Mouse (Mus musculus) small intestine, adult 2 months (tissue): Measurements from ENCODE around the gene Myog. TPM values are rescaled to one million over a fixed set of nuclear protein-coding genes. Genes with fewer than 3 reads are reported as not detected.

Experiments used
- H3K27ac ChIP-seq: fragments of 200-500 bp; 2 replicates; pipeline ENCODE4 v1.5.1; 2012; ENCODE audit warnings: low read depth, low read length, control low read depth, inconsistent platforms; ENCODE audit not compliant: insufficient read depth
- H3K27me3 ChIP-seq: fragments of 200-500 bp; 2 replicates; pipeline ENCODE4 v1.6.1; 2012; ENCODE audit warnings: mild to moderate bottlenecking, moderate library complexity, low read length, inconsistent platforms; ENCODE audit not compliant: control insufficient read depth, insufficient read depth
- H3K36me3 ChIP-seq: fragments of 200-500 bp; 2 replicates; pipeline ENCODE4 v1.6.1; 2012; ENCODE audit warnings: mild to moderate bottlenecking, low read length, control low read depth, inconsistent platforms; ENCODE audit not compliant: control insufficient read depth, insufficient read depth
- H3K4me1 ChIP-seq: fragments of 200-500 bp; 2 replicates; pipeline ENCODE4 v1.6.1; 2012; ENCODE audit warnings: low read length, inconsistent platforms, mixed read lengths; ENCODE audit not compliant: control insufficient read depth, insufficient read depth, insufficient read length
- H3K4me3 ChIP-seq: fragments of 200-500 bp; 2 replicates; pipeline ENCODE4 v1.5.1; 2012; ENCODE audit warnings: low read depth, mild to moderate bottlenecking, control low read depth, inconsistent platforms, low read length, moderate library complexity
- CTCF ChIP-seq: fragments of 200-500 bp; IDR thresholded peaks from 2 replicates; pipeline ENCODE4 v1.5.1; 2012; ENCODE audit warnings: low read depth, mild to moderate bottlenecking, control low read depth, inconsistent platforms, low read length, moderate library complexity, mixed read lengths; ENCODE audit not compliant: insufficient replicate concordance, insufficient read length; ENCODE audit errors: extremely low read depth
- POLR2A ChIP-seq: fragments of 200-500 bp; IDR thresholded peaks from 2 replicates; pipeline ENCODE4 v1.6.1; 2012; ENCODE audit warnings: low read depth, mild to moderate bottlenecking, control low read depth, inconsistent platforms, low read length, moderate library complexity
- WGBS: fragments of 180-500 bp; shearing (Covaris S2); methylation state at CpG from one replicate; pipeline ENCODE4 v1.1.7; 2018; 5-methylcytosine and 5-hydroxymethylcytosine counted together
- polyA plus RNA-seq: library from polyadenylated mRNA; depleted of rRNA; stranded (reverse); fragments of >200 nt; gene quantifications from 2 replicates; pipeline ENCODE4 v1.2.3, GENCODE M21; 2012

Myog gene
- polyA plus RNA-seq, 1 experiment: not detected

- H3K4me1 ChIP-seq: peaks cover 2% of the 10 kb centered on the region; the same call in 1 of the 2 replicates
- H3K27ac ChIP-seq: no peak overlapping the region
- TF ChIP-seq POLR2A (no peak), CTCF (no peak)
- H3K27me3 ChIP-seq: no peaks in the 10 kb centered on the region
- no peak overlapping the region for H3K4me3 ChIP-seq
- 62% methylated on average over 7 of the region's 7 CpGs for WGBS
- H3K36me3 ChIP-seq: no peaks in the 10 kb centered on the region
Observed at GRCm38 (mm10) chr1:134334111-134334827, 44.5 kb downstream of the Myog start.

- Histone ChIP-seq H3K27ac (no peak overlapping the region), H3K4me3 (no peak overlapping the region), H3K4me1 (peaks cover 2% of the 10 kb centered on the region; the same call in 1 of the 2 replicates), H3K27me3 (no peaks in the 10 kb centered on the region), H3K36me3 (no peaks in the 10 kb centered on the region)
- WGBS: 71% methylated on average over 13 of the region's 13 CpGs
- TF ChIP-seq POLR2A (no peak), CTCF (no peak)
Observed at GRCm38 (mm10) chr1:134335211-134335923, 45.6 kb downstream of the Myog start.

GRCm38 (mm10) chr1:134335924-134336810 lies 46.4 kb downstream of the Myog start:
- 67% methylated on average over 12 of the region's 12 CpGs for WGBS
- Histone ChIP-seq H3K27ac (no peak overlapping the region), H3K4me3 (no peak overlapping the region), H3K27me3 (no peaks in the 10 kb centered on the region), H3K4me1 (peaks cover 2% of the 10 kb centered on the region; the same call in 1 of the 2 replicates), H3K36me3 (no peaks in the 10 kb centered on the region)
- TF ChIP-seq POLR2A: no peak
- no peak for TF ChIP-seq CTCF

- Histone ChIP-seq H3K36me3 (no peaks in the 10 kb centered on the region), H3K4me1 (peaks cover 2% of the 10 kb centered on the region; the same call in 1 of the 2 replicates), H3K27me3 (no peaks in the 10 kb centered on the region), H3K27ac (no peak overlapping the region), H3K4me3 (no peak overlapping the region)
- WGBS: 44% methylated on average over 11 of the region's 11 CpGs
- TF ChIP-seq POLR2A (no peak), CTCF (no peak)
Observed at GRCm38 (mm10) chr1:134336958-134337710, 47.3 kb downstream of the Myog start.

- Histone ChIP-seq H3K4me3 (no peak overlapping the region), H3K27ac (no peak overlapping the region), H3K36me3 (no peaks in the 10 kb centered on the region), H3K4me1 (peaks cover 3% of the 10 kb centered on the region), H3K27me3 (no peaks in the 10 kb centered on the region)
- 93% methylated on average over 7 of the region's 7 CpGs for WGBS
- TF ChIP-seq CTCF: no peak
- no peak for TF ChIP-seq POLR2A
Observed at GRCm38 (mm10) chr1:134339162-134339561, 49.4 kb downstream of the Myog start.
